Mouse (Mus musculus): ENCODE measurements at regions not wholly inside any gene's neighbourhood (a gene's known extent, or its start where the extent isn't known, plus 50 kb on each side); places are given as distances from the start of the nearest gene placed in this dataset.
"Not testable (repeated sequence)": the region's sequence is repeated elsewhere in the genome, so short reads cannot be mapped to it uniquely, and the experiment has no call there.

- no peak for DNase-seq (ENCODE audit: low read depth, low spot score)
Measured at GRCm38 (mm10) chr14:53802547-53802946, 451.4 kb downstream of the Dad1 start.

DNA sequence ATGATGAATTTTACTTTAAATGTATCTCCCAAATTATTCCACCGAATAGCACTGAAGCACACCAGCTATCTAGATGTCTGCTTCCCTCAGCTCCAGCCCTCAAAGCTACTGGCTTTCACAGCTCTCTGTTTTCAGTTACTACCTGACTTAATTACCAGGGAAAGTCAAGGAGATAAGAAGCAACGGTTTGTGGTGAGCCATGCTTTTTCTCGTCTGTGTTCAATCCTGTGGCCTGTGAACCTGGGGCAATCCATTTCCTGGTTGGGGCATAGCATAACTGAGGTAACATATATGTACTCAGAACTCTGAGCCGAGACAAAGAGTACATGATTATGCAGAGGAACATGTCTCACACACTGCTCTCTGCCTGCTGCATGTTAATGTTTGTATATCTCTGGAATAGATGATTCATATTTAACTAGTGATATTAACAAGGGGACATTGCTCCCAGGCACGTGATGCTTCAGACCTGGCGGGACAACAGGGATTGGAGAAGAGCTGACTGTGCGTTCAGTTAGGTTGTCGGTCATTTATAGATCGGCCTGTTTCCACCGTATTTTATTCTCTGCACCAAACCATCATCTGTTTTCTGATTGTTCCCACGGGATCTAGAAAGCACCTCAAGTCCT is 453.3 kb downstream of the Dad1 start:
- DNase-seq (ENCODE audit: low read depth, low spot score), result no peak

DNA sequence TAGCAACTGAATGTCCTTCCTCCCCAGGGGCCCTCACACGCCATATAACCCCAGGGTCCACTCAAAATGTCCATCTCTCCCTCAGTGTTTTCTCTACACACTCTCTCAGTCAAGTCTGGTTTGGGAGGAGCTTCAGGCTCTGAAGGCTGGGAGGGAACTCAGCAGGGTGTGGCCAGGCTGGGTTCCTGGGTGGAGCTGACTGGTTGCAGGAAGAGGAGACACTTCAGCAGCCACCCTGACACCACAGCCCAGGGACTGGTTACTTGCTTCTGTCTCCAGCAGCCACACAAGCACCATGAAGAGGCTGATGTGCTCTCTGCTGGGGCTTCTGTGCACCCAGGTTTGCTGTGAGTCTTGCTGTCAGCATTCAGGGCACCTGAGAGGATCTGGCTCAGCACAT is 458.7 kb downstream of the Dad1 start:
- DNase-seq (ENCODE audit: low read depth, low spot score), result not testable (repeated sequence)

GRCm38 (mm10) chr14:53794527-53794926 is 459.4 kb downstream of the Dad1 start:
- DNase-seq (ENCODE audit: low read depth, low spot score), result no peak

GRCm38 (mm10) chr14:53792432-53792831 is 461.5 kb downstream of the Dad1 start:
- not testable (repeated sequence) for DNase-seq (ENCODE audit: low read depth, low spot score)

DNA sequence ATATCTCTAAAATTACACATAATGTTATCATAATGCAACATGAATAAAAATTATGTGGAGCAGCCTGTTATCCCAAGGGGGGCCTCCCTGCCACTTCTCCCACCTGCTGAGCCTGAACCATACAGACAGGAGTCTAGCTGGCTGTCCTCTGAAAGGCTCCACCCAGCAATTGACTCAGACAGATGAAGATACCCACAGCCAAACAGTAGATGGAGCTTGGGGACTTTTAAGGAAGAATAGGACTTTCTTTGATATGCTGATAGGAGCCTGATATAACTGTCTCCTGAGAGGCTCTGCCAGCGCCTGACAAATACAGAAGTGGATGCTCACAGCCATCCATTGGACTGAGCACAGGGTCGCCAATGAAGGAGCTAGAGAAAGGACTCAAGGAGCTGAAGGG is 468.4 kb downstream of the Dad1 start:
- DNase-seq (ENCODE audit: low read depth, low spot score), result not testable (repeated sequence)

DNA sequence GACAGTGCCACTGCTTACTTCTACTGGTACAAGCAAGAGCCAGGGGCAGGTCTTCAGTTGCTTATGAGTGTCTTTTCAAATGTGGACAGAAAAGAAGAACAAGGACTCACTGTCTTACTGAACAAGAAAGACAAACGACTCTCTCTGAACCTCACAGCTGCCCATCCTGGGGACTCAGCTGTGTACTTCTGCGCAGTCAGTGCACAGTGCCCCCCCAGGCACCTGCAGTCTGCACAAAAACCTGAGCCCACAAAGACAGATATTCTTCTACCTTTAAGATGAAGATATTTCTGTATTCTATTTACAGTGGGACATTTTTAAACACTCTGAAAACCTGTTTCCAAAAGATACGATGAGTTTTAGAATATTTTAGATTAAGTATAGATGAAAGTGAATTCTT is 476.5 kb downstream of the Dad1 start:
- no peak for DNase-seq (ENCODE audit: low read depth, low spot score)

GRCm38 (mm10) chr14:53776717-53777116 is 477.2 kb downstream of the Dad1 start:
- peak; percentile 4 for DNase-seq (ENCODE audit: low read depth, low spot score)

GRCm38 (mm10) chr14:53766501-53766900 is 487.4 kb downstream of the Dad1 start:
- DNase-seq (ENCODE audit: low read depth, low spot score), result not testable (repeated sequence)

GRCm38 (mm10) chr14:53765918-53766317 is 488.0 kb downstream of the Dad1 start:
- not testable (repeated sequence) for DNase-seq (ENCODE audit: low read depth, low spot score)

DNA sequence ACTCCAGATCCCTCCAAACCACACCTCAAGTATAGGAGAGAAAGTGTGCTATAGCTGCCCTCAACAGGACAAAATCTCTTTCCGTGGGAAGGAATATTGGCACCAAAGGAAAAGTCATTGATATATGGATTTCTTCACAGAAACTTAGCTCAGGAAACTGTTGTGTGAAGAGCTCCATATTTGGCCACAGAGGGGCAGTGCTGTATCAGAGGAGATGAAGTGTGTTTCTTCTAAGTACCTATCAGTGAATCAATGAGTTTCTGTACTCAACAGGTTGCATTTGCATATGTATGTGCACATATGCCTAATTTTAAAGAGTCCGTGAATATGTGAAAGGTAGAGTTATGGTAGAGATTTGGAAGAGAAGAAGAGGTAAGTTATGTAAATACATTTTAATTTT is 493.3 kb downstream of the Dad1 start:
- not testable (repeated sequence) for DNase-seq (ENCODE audit: low read depth, low spot score)

GRCm38 (mm10) chr14:53757782-53758181 is 496.1 kb downstream of the Dad1 start:
- DNase-seq (ENCODE audit: low read depth, low spot score), result not testable (repeated sequence)

DNA sequence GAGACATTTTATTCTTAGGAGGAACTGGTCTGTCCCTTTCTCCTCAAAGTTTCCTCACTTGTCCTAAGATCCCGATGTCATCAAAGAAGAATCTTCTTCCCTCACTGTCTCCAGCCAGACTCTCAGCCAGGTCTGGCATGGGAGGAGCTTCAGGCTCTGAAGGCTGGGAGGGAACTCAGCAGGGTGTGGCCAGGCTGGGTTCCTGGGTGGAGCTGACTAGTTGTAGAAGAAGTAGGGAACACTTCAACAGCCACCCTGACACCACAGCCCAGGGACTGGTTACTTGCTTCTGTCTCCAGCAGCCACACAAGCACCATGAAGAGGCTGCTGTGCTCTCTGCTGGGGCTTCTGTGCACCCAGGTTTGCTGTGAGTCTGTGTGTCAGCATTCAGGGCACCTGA is 496.8 kb downstream of the Dad1 start:
- not testable (repeated sequence) for DNase-seq (ENCODE audit: low read depth, low spot score)

DNA sequence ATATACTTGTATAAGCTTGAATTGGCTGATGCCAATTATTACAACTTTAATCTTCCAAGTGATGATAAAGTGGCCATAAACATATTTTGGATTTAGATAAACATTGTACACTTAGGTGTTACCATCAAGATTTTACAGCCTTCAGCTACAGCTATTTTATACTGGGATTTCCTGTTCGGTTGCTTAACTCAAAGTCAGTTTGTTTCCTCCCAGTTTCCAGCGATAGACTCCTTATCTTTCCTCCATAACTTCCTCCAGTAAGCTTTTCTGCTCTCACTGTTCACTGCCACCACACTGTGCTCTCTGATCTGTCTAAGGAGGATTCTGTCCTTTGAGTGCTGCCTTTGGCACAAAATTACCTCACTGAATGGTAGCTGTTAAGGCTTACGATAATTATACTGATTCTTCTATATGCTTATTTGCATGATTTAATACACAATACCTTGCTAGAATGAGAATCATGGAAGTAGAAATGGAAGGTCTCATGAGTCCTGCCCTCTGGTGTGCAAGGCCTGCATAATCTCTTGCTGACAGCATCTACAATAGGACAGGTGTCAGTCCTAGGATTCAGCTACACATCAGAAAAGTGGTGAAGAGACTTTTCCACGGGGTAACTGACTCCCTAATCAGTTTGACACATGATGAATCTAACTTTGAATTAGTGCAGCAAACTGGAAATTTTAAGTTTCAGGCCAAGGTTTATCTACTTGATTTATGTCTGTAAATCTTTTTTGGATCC is 503.0 kb downstream of the Dad1 start:
- no peak for DNase-seq (ENCODE audit: low read depth, low spot score)

DNA sequence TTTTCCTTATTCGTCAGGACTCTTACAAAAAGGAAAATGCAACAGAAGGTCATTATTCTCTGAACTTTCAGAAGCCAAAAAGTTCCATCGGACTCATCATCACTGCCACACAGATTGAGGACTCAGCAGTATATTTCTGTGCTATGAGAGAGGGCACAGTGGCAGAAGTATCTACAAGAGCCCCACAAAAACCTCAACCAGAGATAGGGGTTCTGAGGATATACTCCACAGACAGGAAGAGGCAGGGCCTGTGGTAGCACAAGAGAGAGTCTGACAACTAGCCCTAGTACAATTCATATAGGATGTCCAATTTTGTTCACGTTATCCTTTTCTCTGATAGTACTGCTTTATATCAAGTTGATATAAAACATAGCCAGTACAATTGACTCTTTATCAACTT is 510.4 kb downstream of the Dad1 start:
- not testable (repeated sequence) for DNase-seq (ENCODE audit: low read depth, low spot score)

DNA sequence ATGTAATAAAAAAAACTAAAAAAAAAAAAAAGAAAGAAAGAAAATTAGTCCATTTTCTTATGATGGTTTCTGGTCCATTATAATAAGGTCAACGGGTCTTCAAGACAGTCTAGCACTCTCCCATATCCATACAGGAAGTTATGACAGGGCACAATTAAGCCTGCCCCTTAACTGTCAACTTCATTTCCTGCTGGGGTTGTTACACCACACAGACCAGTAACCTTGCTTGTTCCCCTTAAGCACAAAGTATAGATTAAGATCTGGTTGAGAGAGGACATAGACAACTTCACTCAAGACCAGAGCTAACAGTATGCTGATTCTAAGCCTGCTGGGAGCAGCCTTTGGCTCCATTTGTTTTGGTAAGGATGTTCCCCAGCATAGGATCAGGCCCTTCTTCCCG is 511.0 kb downstream of the Dad1 start:
- DNase-seq (ENCODE audit: low read depth, low spot score), result not testable (repeated sequence)

- DNase-seq (ENCODE audit: low read depth, low spot score), result peak; percentile 4
Measured at GRCm38 (mm10) chr14:53741246-53741645, 512.7 kb downstream of the Dad1 start.

GRCm38 (mm10) chr14:53737962-53738361 is 515.9 kb downstream of the Dad1 start:
- not testable (repeated sequence) for DNase-seq (ENCODE audit: low read depth, low spot score)

- not testable (repeated sequence) for DNase-seq (ENCODE audit: low read depth, low spot score)
Measured at GRCm38 (mm10) chr14:53736274-53736673, 517.6 kb downstream of the Dad1 start.

DNA sequence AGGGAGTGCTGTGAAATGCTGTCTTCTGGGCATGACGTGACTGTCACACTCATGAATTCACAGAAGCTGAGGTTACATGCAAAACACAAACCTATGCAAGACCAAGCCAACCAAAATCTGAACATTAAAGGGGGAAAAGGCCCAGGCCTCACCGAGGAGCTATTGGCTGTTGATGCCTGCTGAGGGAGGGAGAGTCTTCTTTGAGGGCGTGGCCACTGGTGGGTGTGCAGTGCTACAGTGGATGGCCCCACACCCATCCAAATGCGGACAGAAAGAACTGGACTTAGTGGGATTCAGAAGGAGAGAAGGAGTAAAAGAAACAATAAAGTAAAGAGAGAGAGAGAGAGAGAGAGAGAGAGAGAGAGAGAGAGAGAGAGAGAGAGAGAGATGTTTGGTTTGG is 522.3 kb downstream of the Dad1 start:
- not testable (repeated sequence) for DNase-seq (ENCODE audit: low read depth, low spot score)

- not testable (repeated sequence) for DNase-seq (ENCODE audit: low read depth, low spot score)
Measured at GRCm38 (mm10) chr14:53729877-53730276, 524.0 kb downstream of the Dad1 start.

- DNase-seq (ENCODE audit: low read depth, low spot score), result not testable (repeated sequence)
Measured at GRCm38 (mm10) chr14:53729149-53729548, 524.8 kb downstream of the Dad1 start.

GRCm38 (mm10) chr14:53726914-53727313 is 527.0 kb downstream of the Dad1 start:
- DNase-seq (ENCODE audit: low read depth, low spot score), result not testable (repeated sequence)
